Mouse (Mus musculus) heart, postnatal 0 days (tissue): ENCODE data around the gene Lmbrd2. TPM values are rescaled to one million over a fixed set of nuclear protein-coding genes. Genes with fewer than 3 reads are reported as not detected.

Experiments used
- ATAC-seq: fragments of 200-750 bp; cut with Nextera tagmentation; 2 replicates; pipeline ENCODE4 v1.8.0; 2017; ENCODE audit warnings: low read depth, moderate number of reproducible peaks, moderate library complexity; ENCODE audit not compliant: insufficient read depth
- DNase-seq: peaks from one replicate; pipeline ENCODE4 v3.0.0-alpha.2; 2016; ENCODE audit warnings: low spot score
- H3K27ac ChIP-seq: fragments of 300-500 bp; sonication (generic); 2 replicates; pipeline ENCODE4 v1.5.1; 2014; ENCODE audit warnings: low read depth, mild to moderate bottlenecking
- H3K27me3 ChIP-seq: fragments of 300-500 bp; sonication (generic); 2 replicates; pipeline ENCODE4 v1.6.1; 2014; ENCODE audit warnings: low read length, mixed read lengths; ENCODE audit not compliant: control insufficient read depth, insufficient read depth
- H3K36me3 ChIP-seq: fragments of 300-500 bp; sonication (generic); replicated peaks from 2 replicates; pipeline ENCODE4 v1.6.1; 2014; ENCODE audit warnings: low read length, mixed read lengths; ENCODE audit not compliant: control insufficient read depth, insufficient read depth
- H3K4me1 ChIP-seq: fragments of 300-500 bp; sonication (generic); 2 replicates; pipeline ENCODE4 v1.6.1; 2014; ENCODE audit warnings: antibody characterized with exemption; ENCODE audit not compliant: control insufficient read depth, insufficient read depth
- H3K4me2 ChIP-seq: fragments of 300-500 bp; sonication (generic); 2 replicates; pipeline ENCODE4 v1.6.1; 2014; ENCODE audit warnings: low read depth, mild to moderate bottlenecking, low read length, moderate library complexity
- H3K4me3 ChIP-seq: fragments of 300-500 bp; sonication (generic); 2 replicates; pipeline ENCODE4 v1.5.1; 2014; ENCODE audit warnings: low read depth, low read length
- H3K9ac ChIP-seq: fragments of 300-500 bp; sonication (generic); replicated peaks from 2 replicates; pipeline ENCODE4 v1.6.1; 2014; ENCODE audit warnings: low read depth, low read length, mixed read lengths
- H3K9me3 ChIP-seq: fragments of 300-500 bp; sonication (generic); replicated peaks from 2 replicates; pipeline ENCODE4 v1.6.1; 2016; ENCODE audit warnings: low read length; ENCODE audit not compliant: control insufficient read depth
- CTCF ChIP-seq: IDR thresholded peaks from 2 replicates; pipeline ENCODE4 v1.5.1; 2016; ENCODE audit warnings: antibody characterized with exemption, control low read depth, low read depth
- EP300 ChIP-seq: IDR thresholded peaks from 2 replicates; pipeline ENCODE4 v1.6.1; 2016; ENCODE audit warnings: antibody characterized with exemption, low read depth
- WGBS: fragments of 180-500 bp; shearing (Covaris S2); extraction: QIAGEN DNeasy Blood & Tissue Kit; methylation state at CpG from one replicate; pipeline ENCODE4 v1.1.7; 2014; 5-methylcytosine and 5-hydroxymethylcytosine counted together
- polyA plus RNA-seq: library from polyadenylated mRNA; unstranded; fragments of >200 nt; fragmentation: Nextera tagmentation; extraction: Ambion mirVana; gene quantifications from 2 replicates; pipeline ENCODE4 v1.2.1, GENCODE M21; 2015
- total RNA-seq: library from RNA; depleted of rRNA; stranded (reverse); fragments of >200 nt; gene quantifications from 2 replicates; pipeline ENCODE4 v1.2.3, GENCODE M21; 2014; ENCODE audit warnings: low replicate concordance

Gene Lmbrd2
- total and polyA plus RNA-seq, 2 experiments from 2014 or later = 1.3 to 14.8 TPM

- no peak for ATAC-seq
- TF ChIP-seq CTCF (no peak), EP300 (no peak)
- Histone ChIP-seq H3K9ac (no peak overlapping the region), H3K9me3 (no peaks in the 10 kb centered on the region), H3K4me2 (no peak overlapping the region), H3K4me3 (no peak overlapping the region), H3K27me3 (no peaks in the 10 kb centered on the region), H3K4me1 (no peaks in the 10 kb centered on the region), H3K36me3 (peaks cover 60% of the 10 kb centered on the region), H3K27ac (no peak overlapping the region)
- 79% methylated on average over 7 of the region's 7 CpGs for WGBS
- DNase-seq = no peak
Observed at GRCm38 (mm10) chr15:9127051-9127791, 13.1 kb upstream of the Lmbrd2 start.

- Histone ChIP-seq H3K27ac (no peak overlapping the region), H3K36me3 (peaks cover 39% of the 10 kb centered on the region), H3K4me1 (0 out of 2 replicates have a peak, but pooled peaks cover 4% of the 10 kb centered on the region), H3K9me3 (no peaks in the 10 kb centered on the region), H3K4me2 (no peak overlapping the region), H3K4me3 (no peak overlapping the region), H3K27me3 (no peaks in the 10 kb centered on the region), H3K9ac (no peak overlapping the region)
- 80% methylated on average over 9 of the region's 9 CpGs for WGBS
- TF ChIP-seq EP300 = no peak
- no peak for TF ChIP-seq CTCF
- no peak for DNase-seq
- no peak for ATAC-seq
Observed at GRCm38 (mm10) chr15:9130772-9131498, 9.4 kb upstream of the Lmbrd2 start.

GRCm38 (mm10) chr15:9131499-9131888 lies 8.9 kb upstream of the Lmbrd2 start:
- H3K4me1 ChIP-seq = 0 out of 2 replicates have a peak, but pooled peaks cover 4% of the 10 kb centered on the region
- no peaks in the 10 kb centered on the region for H3K9me3 ChIP-seq
- no peak overlapping the region for H3K4me3 ChIP-seq
- WGBS = 74% methylated on average over 4 of the region's 4 CpGs
- peaks cover 35% of the 10 kb centered on the region for H3K36me3 ChIP-seq
- H3K9ac ChIP-seq = no peak overlapping the region
- no peak for TF ChIP-seq CTCF
- H3K27ac ChIP-seq = no peak overlapping the region
- no peak overlapping the region for H3K4me2 ChIP-seq
- DNase-seq = no peak
- H3K27me3 ChIP-seq = no peaks in the 10 kb centered on the region
- ATAC-seq = no peak

DNA sequence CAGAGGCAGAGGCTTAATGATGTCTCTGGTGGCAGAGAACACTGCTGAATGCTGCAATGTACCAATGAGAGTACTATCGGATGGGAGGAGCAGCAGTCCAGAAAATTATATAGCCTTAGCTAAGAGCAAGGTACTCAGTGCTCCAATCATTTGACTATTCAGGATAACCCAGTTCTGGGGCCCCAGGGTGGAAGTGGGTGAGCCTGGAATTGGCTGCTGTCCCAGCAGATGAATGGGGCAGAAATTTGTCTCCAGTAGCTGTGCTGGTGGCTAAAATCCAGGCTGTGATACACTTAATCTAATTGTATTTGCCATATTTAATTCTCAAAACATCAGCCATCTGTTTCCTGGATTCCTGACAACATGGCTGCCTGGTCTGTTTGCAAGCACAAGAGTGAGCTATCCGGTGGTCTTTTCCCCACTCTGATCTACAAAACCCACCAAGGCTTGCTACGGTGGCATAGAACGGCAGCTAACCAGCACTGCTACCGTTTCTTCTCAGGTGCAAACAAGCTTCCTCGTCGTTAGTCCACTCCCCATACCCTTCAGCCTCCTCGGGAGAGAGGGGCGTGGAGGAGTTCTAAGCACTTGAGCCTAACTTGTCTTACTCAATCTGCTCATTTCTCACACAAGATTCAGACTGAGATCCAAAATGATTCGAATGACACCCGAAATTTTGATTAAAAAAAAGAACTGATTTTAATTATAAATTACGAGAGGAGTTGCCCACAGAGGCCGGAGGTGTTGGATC lies 7.5 kb upstream of the Lmbrd2 start:
- no peak for DNase-seq

GRCm38 (mm10) chr15:9134891-9135507 lies 5.4 kb upstream of the Lmbrd2 start:
- Histone ChIP-seq H3K27me3 (no peaks in the 10 kb centered on the region), H3K4me2 (no peak overlapping the region), H3K9ac (no peak overlapping the region), H3K4me1 (0 out of 2 replicates have a peak, but pooled peaks cover 8% of the 10 kb centered on the region), H3K27ac (peak overlapping the region; percentile 56), H3K4me3 (no peak overlapping the region), H3K36me3 (peaks cover 30% of the 10 kb centered on the region), H3K9me3 (no peaks in the 10 kb centered on the region)
- 43% methylated on average over 6 of the region's 6 CpGs for WGBS
- DNase-seq = no peak
- no peak for TF ChIP-seq CTCF
- TF ChIP-seq EP300 = no peak
- no peak for ATAC-seq

More for the DNA sequence above, 7.5 kb upstream of the Lmbrd2 start:
- Histone ChIP-seq H3K4me3 (no peak overlapping the region), H3K27ac (peak overlapping the region; percentile 55), H3K4me2 (no peak overlapping the region), H3K9me3 (no peaks in the 10 kb centered on the region), H3K27me3 (no peaks in the 10 kb centered on the region), H3K4me1 (0 out of 2 replicates have a peak, but pooled peaks cover 4% of the 10 kb centered on the region), H3K9ac (no peak overlapping the region), H3K36me3 (peaks cover 36% of the 10 kb centered on the region)
- WGBS = 72% methylated on average over 13 of the region's 13 CpGs
- no peak for ATAC-seq
- no peak for TF ChIP-seq CTCF
- no peak for TF ChIP-seq EP300
